ENCODE assay signal across 10 mouse cellular contexts in genomic region chr16:87364231-87364630, GRCm38 (mm10). TPM values are rescaled to one million over a fixed set of nuclear protein-coding genes. Genes with fewer than 3 reads are reported as not detected.
DNase-seq lines count a peak whose midpoint lies in the region.
"Had no signal": no experiment of that assay in that cellular context is flagged by ENCODE, and none has a peak within 500 bp of the region (broad histone marks: within the 10 kb centered on the region; RNA-seq: fewer than 3 reads in every experiment).

No protein-coding gene starts in this region.

- peak; percentile 66 for DNase-seq in heart, embryonic 10.5 days (ENCODE audit: low spot score)
- no peak for DNase-seq in heart, adult 9 months (ENCODE audit: low spot score in 2 of 2)
- peak; percentile 60 for DNase-seq in testis, postnatal 10 days (ENCODE audit: low spot score)
- DNase-seq in testis, postnatal 14 days (ENCODE audit: low spot score) = no peak
- peak; percentile 39 to 56 for DNase-seq in kidney, adult 8-10 months
- peak; percentile 10 for DNase-seq in yolk sac, embryonic 10.5 days (ENCODE audit: low spot score)
- DNase-seq in thymus, postnatal 0 days (ENCODE audit: low spot score) = no peak
- DNase-seq in adipocyte (ENCODE audit: low spot score) = no peak
- DNase-seq: thymus, postnatal 4 days had no signal

- H3K27me3 ChIP-seq in heart, embryonic 10.5 days (ENCODE audit: insufficient read depth, poor library complexity, severe bottlenecking) = no peaks in the 10 kb centered on the region
- H3K27me3 ChIP-seq: limb, embryonic 13.5 days had no signal

- peaks cover 72% of the 10 kb centered on the region for H3K36me3 ChIP-seq in heart, embryonic 10.5 days

- WGBS in heart, embryonic 10.5 days = 82% methylated on average over 4 of the region's 4 CpGs

- H3K4me1 ChIP-seq in heart, embryonic 10.5 days = 0 out of 2 replicates have a peak, but pooled peaks cover 5% of the 10 kb centered on the region

- no peaks in the 10 kb centered on the region for H3K9me3 ChIP-seq in heart, embryonic 10.5 days
- H3K9me3 ChIP-seq: limb, embryonic 13.5 days had no signal

- H3K27ac ChIP-seq in heart, embryonic 10.5 days = no peak overlapping the region
- H3K27ac ChIP-seq: limb, embryonic 13.5 days had no signal

- no peak overlapping the region for H3K4me3 ChIP-seq in heart, embryonic 10.5 days
- H3K4me3 ChIP-seq: limb, embryonic 13.5 days had no signal

RNA-seq across cellular contexts. Expression of gene N6amt1, which starts 10.2 kb away (rescaled TPM):
- 21.9 and 22.6 TPM in 2 replicates for polyA plus RNA-seq in heart, embryonic 10.5 days (2016; fragmentation: Nextera tagmentation; extraction: Ambion mirVana)
- polyA plus RNA-seq in thymus, postnatal 0 days (2015; fragmentation: Nextera tagmentation; extraction: Ambion mirVana) = 13.1 and 21.0 TPM in 2 replicates

Comparison
In these comparisons a context has a peak if more than half of its experiments do, and no peak if none do; other contexts are left out.
1. DNase-seq: peak in heart, embryonic 10.5 days (single experiment), testis, postnatal 10 days (single experiment), kidney, adult 8-10 months (2 of 2) and yolk sac, embryonic 10.5 days (single experiment); none in heart, adult 9 months (0 of 2), testis, postnatal 14 days (single experiment), thymus, postnatal 0 days (single experiment) and adipocyte (single experiment).